Mouse (Mus musculus) G1E-ER4 (cell line): ENCODE results near the gene Cox4i2. TPM values are rescaled to one million over a fixed set of nuclear protein-coding genes. Genes with fewer than 3 reads are reported as not detected.

Experiments used
- GATA1 ChIP-seq: IDR thresholded peaks from one replicate; pipeline ENCODE4 v1.8.0; 2012; ENCODE audit warnings: low read length, inconsistent platforms
- polyA plus RNA-seq: library from polyadenylated mRNA; stranded (reverse); fragments of >175 nt; gene quantifications from 2 replicates; pipeline ENCODE4 v1.2.3, GENCODE M21; 2012

Cox4i2 gene
- polyA plus RNA-seq, 1 experiment = not detected

DNA sequence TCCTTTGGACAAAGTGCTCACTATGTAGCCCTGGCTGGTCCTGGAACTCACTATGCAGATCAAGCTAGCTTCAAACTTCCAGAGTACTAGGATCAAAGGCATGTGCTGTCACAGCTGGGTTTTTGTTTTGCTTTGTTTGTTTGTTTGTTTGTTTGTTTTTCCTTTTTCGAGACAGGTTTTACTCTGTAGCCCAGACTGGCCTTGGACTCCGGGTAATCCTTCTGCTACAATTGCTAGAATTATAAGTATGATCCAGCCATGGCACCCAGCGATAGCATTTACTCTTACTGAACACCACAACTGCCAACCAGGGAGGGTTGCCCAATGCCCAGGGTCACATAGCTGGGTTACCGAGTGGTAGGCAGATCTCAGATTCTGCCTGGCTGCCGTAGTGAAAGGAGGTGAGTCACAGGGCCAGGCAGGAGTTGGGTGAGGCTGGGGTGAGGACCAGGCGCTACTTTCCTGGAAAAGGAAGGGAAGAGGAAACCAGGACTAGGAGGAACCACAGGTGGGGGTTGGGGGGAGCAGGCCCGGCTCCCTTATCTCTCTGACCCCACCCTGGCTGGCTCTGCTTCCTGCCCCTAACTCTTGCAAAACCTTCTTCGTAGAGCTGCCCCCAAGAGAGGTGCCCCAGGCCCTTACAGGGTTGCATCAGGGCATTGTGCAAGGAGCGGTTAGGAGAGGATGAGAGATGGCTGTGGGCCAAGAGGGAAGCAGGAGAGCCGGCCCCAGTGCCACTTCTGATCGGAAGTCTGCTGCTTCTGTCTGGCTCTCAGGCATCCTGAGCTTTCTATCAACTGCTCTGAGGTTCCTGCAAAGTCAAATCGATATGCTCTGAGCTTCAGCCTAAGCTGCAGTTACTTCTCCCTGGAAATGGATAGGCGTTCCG is 12.6 kb upstream of the Cox4i2 start:
- TF ChIP-seq GATA1 = no peak

DNA sequence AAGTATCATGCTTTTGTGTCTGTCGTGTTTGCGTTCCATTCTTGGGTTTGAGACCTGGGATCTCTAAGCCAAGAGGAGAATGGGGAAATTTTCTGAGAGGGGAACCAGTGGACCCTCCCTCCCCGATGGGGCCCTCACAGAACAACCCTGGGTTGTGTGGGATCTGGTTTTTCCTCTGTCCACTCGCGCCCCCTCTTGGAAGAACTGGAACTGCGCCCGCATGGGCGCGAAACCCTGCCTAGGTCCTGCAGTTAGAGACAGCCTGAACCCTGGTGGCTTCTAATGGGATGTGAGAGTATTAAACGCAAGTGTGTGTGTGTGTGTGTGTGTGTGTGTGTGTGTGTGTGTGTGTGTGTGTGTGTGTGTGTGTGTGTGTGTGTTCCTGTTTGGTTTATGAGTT is 11.5 kb upstream of the Cox4i2 start:
- no peak for TF ChIP-seq GATA1

DNA sequence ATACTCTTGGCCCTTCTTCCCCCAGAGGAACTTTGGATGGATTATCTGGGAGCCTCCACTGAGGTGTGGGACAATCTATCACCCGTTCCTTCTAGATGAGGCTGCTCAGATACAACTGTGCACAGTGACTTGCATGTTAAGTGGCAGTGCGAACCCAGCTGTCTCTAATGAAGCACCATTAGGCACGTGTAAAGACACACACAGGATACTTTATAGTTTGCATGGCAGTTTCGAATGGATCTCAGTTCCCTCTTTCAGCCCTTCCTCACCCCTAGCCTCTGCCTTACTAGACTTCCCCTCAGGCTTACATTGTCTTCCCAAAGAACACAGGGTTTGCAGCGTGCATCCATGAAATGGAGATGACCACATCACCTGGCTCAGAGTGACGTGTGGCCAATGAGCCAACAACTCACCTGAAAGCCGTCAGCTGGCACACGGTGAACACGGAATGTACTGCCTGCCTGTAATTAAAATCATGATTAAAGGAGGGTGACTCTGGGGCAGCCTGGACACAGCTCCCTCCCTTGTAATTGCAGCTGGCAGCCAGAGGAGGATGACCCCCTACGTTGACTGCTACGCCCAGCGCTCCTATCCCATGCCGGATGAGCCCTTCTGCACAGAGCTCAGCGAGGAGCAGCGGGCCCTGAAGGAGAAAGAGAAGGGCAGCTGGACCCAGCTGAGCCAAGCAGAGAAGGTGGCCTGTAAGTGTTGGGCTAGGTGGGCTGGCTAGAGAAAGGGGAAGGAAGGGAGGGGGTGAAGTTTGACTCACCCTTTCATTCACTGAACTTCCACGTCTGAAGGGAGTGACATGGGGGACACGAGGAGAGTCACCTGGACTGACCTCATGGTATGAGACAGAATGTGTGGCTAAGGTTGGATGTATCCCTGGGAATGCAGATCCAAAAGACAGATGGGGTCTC is 2.8 kb downstream of the Cox4i2 start:
- no peak for TF ChIP-seq GATA1

DNA sequence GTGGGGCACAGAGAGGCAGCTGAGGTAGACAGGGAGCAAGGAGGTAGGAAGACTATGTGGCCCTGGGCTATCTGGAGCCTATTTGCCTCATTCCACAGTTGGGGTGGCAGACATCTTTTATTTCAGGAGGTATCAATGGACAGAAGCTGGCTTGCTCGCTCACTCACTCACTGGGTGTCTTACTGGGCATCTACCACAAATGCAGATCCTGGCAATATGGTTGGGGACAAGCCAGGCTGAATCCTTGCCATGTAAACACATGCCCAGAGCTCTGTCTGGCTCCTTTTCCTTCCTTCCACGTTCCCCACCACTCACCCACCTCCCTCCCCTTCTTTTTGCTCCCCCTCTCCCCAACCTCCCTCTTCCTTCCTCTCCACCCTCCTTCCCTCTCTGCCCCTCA is 3.5 kb downstream of the Cox4i2 start:
- TF ChIP-seq GATA1 = no peak

DNA sequence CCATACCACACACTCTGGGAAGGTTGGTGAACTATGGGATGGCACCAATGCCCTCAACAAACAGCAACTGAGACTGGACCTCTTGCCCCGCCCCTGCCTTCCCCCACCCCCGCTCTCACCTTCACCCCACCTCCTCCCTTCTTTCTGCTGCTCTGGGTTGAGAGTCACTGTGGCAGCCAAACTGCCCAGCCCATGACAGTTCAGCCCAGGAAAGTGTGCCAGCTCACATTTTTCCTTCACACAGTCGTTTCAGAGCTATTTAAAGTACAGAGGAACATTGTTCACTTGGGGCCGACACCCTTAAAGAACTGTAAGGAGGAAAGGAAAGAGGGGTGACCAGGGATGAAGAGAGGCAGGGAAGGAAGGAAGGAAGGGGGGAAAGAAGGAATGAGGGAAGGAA is 4.4 kb downstream of the Cox4i2 start:
- TF ChIP-seq GATA1 = no peak

DNA sequence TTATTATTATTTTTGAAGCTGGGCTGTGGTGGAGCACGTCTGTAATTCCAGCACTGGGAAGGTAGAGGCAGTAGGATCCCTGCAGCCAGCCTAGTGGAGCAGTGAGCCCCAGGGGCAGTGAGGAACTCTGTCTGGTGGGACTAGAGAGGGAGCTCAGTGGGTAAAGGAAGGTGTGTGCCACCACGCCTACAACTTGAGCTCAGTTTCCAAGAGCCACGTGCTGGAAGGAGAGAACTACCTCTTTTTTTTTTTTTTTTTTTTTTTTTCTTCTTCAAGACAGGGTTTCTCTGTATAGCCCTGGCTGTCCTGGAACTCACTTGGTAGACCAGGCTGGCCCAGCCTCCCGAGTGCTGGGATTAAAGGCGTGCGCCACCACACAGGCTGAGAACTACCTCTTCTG is 9.3 kb downstream of the Cox4i2 start:
- TF ChIP-seq GATA1 = no peak

DNA sequence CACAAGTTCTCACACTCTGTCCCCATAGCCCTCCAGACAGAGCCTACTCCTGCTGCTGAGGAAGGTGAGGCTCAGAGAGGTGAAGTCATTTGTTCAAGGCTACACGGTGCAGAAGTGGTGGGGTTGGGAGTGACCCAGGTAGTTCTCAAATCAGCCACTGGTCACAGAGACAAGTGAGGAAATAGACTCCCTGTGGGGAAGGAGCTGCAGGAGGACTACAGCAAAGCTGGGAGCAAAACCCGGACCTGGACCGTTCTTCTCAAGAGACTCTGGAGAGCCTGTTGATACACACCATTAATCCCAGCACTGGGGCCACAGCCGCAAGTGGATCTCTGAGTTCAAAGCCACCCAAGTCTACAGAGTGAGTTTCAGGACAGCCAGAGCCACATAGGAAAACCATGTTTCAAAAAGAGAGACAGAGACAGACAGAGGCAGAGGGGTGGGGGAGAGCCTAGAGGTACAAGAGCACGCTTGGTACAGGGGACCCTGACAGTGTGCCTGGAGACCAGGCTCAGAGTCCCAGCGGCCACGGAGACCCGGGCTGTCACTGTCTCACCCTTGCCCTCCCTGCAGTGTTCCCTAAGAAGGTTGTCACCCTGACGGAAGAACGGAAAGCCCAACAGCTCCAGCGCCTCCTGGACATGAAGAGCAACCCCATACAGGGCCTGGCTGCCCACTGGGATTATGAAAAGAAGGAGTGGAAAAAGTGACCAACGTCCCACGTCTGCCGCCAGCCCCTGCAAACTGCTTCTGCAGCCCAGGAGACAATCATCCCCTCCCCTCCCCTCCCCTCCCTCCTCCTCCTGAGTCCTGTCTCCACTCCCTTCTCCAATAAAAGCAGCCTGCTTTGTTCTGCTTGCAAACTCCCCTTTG is 10.4 kb downstream of the Cox4i2 start:
- TF ChIP-seq GATA1 = no peak

DNA sequence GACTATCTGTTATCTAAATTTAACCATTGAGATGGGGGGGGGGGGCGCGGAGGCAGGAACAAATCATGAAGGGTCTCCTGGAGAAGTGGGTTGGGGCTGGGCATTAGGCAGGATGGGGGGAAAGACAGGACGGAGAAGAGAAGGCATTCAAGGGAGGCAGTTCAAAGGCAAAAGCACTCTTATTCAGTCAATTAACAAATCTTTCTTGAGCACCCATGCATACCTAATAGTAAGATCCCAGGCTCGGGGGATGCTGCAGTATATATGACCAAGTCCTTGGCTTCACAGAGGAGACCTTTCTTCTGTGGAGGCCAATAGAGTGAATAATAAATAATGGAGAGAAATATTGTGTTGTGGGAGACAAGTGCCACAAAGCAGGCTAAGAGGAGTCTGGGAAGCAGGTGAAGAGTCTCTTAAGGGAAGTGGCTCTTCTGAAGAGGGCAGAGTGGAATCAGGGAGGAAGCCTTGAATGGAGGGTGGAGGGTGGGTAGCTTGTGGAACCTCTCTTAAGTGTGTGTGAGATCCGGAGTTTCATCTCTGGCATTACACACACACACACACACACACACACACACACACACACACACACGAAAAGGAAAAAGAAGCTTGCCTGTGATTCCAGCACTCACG is 11.2 kb downstream of the Cox4i2 start:
- no peak for TF ChIP-seq GATA1

DNA sequence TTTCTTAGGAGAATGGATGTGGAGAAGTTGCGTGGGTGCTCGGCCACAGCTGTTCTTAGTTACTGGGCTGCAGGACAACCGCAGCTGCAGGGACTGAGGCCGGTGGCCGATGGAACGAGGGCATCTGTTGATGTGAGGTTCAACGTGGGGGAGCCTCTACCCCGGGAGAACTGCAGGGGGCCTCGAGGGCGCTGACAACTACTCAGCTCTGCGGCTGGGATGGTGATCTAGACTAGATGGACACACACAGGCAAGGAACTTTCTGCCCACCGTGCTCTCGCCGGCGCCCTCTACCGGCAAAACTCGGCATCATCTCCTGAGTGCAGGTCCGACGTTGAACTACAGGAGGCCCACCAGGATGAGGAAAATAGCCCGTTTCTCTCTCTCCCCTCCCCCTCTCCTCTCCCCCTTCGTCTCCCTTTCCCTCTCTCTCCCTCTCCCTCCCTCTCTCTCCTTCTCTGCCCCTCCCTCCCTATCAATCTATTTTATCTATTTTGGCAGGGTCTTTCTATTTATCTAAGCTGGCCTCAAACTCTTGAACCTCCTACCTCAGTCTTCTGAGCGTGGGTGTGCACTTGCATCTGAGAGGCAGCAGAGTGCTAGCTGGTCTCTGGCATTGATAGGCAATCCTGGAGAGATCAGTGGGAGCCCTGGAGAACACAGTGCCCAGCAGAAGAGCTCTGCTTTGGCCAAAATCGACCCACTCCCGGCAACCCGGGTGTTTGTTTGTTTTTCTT is 12.6 kb downstream of the Cox4i2 start:
- no peak for TF ChIP-seq GATA1

DNA sequence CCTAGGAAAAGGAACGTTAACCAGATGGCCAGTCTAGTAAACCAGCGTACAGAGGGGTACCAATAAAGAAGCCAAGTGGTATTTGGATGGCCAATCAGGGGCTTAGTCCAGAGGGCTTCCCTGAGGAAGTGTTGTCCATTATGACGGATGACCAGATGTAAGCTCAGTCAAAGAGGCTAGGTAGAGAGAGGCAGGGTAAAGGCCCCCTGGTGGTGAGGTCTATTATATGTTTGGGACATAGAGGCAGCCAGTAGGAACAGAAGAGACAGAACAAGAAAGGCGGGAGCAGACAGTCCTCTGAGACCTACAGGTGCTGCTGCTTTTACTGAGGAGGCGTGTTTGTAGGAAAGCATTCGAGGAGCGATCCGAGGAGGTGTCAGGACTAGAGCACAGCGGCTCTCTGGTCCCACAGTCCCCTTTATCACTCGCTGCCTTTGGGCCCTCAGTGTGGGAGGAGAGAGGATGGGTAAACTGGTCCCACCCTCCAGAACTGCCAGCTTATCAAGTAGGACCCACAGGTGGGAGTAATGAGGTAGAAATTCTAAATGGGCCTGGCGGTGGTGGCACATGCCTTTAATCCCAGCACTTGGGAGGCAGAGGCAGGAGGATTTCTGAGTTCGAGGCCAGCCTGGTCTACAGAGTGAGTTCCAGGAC is 13.8 kb downstream of the Cox4i2 start:
- no peak for TF ChIP-seq GATA1

DNA sequence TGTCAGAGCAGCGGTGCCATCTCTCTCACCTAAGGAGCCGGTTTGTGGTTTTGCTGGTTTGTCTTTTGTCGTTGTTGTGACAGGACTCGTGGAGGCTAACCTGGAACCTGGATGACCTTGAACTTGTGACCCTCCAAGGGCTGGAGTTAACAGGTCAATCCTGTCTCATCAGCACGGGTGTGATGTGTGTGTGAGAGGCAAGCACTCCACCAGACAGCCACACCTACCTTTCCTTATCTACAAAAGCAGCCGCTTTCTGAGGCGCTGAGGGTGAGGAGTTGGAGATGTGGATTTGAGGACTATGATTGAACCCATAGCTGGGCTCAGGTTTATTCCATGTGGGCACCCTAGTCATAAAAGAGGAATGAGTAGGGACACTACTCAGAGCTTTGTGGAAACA is 15.7 kb downstream of the Cox4i2 start:
- TF ChIP-seq GATA1 = no peak

DNA sequence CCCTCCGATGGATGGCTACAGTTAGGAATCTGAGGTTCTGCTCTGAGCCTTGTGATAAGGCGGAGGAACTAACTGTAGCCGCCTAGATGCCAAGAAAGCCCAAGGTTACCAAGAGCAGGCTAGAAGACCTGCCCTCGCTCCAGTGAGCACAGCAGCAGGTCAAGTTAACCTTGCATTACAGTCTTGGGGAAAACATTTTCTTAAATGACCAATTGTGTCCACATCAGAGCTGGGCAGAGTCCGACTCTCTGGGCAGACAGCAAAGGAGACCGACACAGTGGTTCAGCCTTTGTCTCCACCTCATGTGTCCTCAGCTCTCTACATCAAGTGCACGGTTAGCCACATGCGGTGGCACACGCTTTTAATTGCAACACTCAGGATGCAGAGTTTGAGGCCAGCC is 17.6 kb downstream of the Cox4i2 start:
- TF ChIP-seq GATA1 = no peak

DNA sequence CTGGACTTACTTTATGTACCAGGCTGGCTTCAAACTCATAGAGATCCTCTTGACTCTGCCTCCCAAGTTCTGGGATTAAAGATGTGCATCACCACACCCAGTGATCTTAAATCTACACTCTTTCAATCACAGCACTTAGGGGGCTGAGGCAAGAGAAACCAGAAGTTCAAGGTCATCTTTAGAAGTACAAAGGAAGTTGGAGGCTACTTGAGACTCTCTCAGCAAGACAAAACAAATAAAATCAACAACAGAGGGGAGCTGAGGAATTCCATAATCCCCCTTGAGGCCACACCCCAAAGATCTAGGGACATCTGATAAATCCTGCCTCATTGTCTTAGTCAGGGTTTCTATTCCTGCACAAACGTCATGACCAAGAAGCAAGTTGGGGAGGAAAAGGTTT is 18.3 kb downstream of the Cox4i2 start:
- no peak for TF ChIP-seq GATA1

DNA sequence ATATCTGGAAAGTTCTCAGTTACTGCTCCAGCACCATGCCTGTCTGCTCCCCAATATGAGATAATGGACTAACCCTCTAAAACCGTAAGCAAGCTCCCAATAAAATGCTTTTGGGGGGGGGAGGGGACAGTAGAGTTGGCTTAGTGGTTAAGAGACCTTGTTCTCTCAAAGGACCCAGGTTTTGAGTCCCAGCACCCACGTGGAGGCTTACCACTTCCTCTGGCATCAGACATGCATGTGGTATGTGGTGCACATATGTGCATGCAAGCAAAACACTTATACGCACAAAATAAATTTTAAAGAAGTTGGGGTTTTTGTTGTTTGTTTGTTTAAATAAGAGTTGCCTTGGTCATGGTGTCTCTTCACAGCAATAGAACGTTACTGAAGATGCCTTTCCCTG is 21.4 kb downstream of the Cox4i2 start:
- TF ChIP-seq GATA1 = no peak
